Mouse (Mus musculus) kidney, embryonic 14.5 days (tissue): ENCODE measurements around the gene Stpg2. TPM values are rescaled to one million over a fixed set of nuclear protein-coding genes. Genes with fewer than 3 reads are reported as not detected.

ENCODE experiments used
- ATAC-seq: fragments of 200-750 bp; cut with Nextera tagmentation; 2 replicates; pipeline ENCODE4 v1.8.0; 2017; ENCODE audit warnings: moderate number of reproducible peaks, mild to moderate bottlenecking, moderate TSS enrichment, moderate library complexity; ENCODE audit not compliant: low FRiP score, low TSS enrichment
- H3K27ac ChIP-seq: fragments of 300-500 bp; sonication (generic); 2 replicates; pipeline ENCODE4 v1.5.1; 2014; ENCODE audit warnings: low read depth, mild to moderate bottlenecking, low read length, moderate library complexity, mixed read lengths
- H3K27me3 ChIP-seq: fragments of 300-500 bp; sonication (generic); 2 replicates; pipeline ENCODE4 v1.6.1; 2014; ENCODE audit warnings: mild to moderate bottlenecking, low read length; ENCODE audit not compliant: control insufficient read depth, insufficient read depth
- H3K36me3 ChIP-seq: fragments of 300-500 bp; sonication (generic); 2 replicates; pipeline ENCODE4 v1.6.1; 2014; ENCODE audit warnings: low read length, mixed read lengths; ENCODE audit not compliant: control insufficient read depth, insufficient read depth
- H3K4me1 ChIP-seq: fragments of 300-500 bp; sonication (generic); 2 replicates; pipeline ENCODE4 v1.6.1; 2014; ENCODE audit warnings: low read length, mixed read lengths; ENCODE audit not compliant: control insufficient read depth, insufficient read depth
- H3K4me2 ChIP-seq: fragments of 300-500 bp; sonication (generic); replicated peaks from 2 replicates; pipeline ENCODE4 v1.6.1; 2014; ENCODE audit warnings: low read depth, mild to moderate bottlenecking, low read length
- H3K4me3 ChIP-seq: fragments of 300-500 bp; sonication (generic); 2 replicates; pipeline ENCODE4 v1.5.1; 2014; ENCODE audit warnings: mild to moderate bottlenecking, low read length
- H3K9ac ChIP-seq: fragments of 300-500 bp; sonication (generic); 2 replicates; pipeline ENCODE4 v1.6.1; 2014; ENCODE audit warnings: low read depth, mild to moderate bottlenecking, low read length, moderate library complexity
- H3K9me3 ChIP-seq: fragments of 300-500 bp; sonication (generic); 2 replicates; pipeline ENCODE4 v1.6.1; 2016; ENCODE audit warnings: low read length; ENCODE audit not compliant: control insufficient read depth
- whole genome bisulfite sequencing: fragments of 180-500 bp; shearing (Covaris S2); extraction: QIAGEN DNeasy Blood & Tissue Kit; methylation state at CpG from one replicate; pipeline ENCODE4 v1.1.7; 2014; 5-methylcytosine and 5-hydroxymethylcytosine counted together
- polyA plus RNA-seq: library from polyadenylated mRNA; unstranded; fragments of >200 nt; fragmentation: Nextera tagmentation; extraction: Ambion mirVana; gene quantifications from 2 replicates; pipeline ENCODE4 v1.2.1, GENCODE M21; 2014

The Stpg2 gene
- polyA plus RNA-seq, 1 experiment from 2014 or later: 0.14 TPM

DNA sequence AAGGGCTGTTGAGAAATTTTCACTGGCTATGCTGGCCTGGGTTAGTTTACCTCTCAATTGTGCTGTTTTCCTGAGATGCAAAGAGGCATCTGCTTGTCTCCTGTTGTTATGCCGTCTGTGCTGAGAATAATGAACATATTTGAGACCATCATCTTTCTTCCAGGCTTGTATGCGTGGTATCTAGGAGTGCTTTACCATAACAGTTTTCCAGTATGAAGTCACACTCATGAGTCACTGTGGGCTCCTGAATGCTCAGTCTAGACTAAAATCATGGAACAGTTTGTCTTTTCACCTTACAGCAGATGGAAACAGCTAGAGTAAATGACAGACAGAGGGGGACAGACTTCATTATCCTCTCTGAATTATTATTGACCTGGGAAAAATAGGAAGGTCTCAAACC lies 527.7 kb downstream of the Stpg2 start:
- H3K4me3 ChIP-seq: no peak overlapping the region
- no peak overlapping the region for H3K4me2 ChIP-seq
- no peaks in the 10 kb centered on the region for H3K36me3 ChIP-seq
- WGBS: 88% methylated on average over 2 of the region's 2 CpGs
- no peak for ATAC-seq
- H3K27ac ChIP-seq: no peak overlapping the region
- no peaks in the 10 kb centered on the region for H3K9me3 ChIP-seq
- H3K27me3 ChIP-seq: no peaks in the 10 kb centered on the region
- H3K4me1 ChIP-seq: no peaks in the 10 kb centered on the region
- H3K9ac ChIP-seq: no peak overlapping the region

DNA sequence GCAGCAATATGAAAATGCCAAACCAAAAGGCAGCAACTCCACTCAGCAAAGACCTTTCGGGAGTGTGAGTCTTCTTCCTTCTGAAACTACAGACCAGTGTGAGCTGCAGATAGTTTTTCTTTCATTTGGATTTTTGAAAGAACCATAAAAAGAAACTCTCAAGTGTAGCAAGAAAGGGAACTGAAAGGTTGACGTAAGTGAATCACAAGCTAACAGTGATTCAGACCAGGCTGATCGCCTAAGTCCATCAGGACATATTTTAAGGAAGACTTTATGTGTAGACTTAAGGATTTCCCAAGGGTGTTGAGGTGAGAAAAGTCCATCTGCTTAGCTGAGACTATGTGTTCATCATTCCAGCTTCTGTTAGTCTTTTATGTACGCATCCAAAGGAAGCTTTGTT lies 533.9 kb downstream of the Stpg2 start:
- Histone ChIP-seq H3K36me3 (no peaks in the 10 kb centered on the region), H3K9me3 (no peaks in the 10 kb centered on the region), H3K4me1 (no peaks in the 10 kb centered on the region), H3K27ac (no peak overlapping the region), H3K9ac (no peak overlapping the region), H3K4me3 (no peak overlapping the region), H3K27me3 (no peaks in the 10 kb centered on the region), H3K4me2 (no peak overlapping the region)
- ATAC-seq: no peak
- 95% methylated on average over 4 of the region's 4 CpGs for WGBS

Other genes starting within 250 kb of the Stpg2 start
- 30.4 and 62.3 TPM in 2 replicates for gene Rap1gds1, start 130.5 kb upstream of the Stpg2 start, polyA plus RNA-seq